Mouse (Mus musculus): ENCODE measurements around the gene Tmem87b. TPM values are rescaled to one million over a fixed set of nuclear protein-coding genes. Genes with fewer than 3 reads are reported as not detected.

The Tmem87b gene
- 43.0 TPM for polyA plus RNA-seq (2017; shearing (Covaris generic))

GRCm38 (mm10) chr2:128817786-128818681, at the start of gene Tmem87b:
Tmem87b (plus strand) TSS chr2:128818118.

GRCm38 (mm10) chr2:128862636-128863035, 44.7 kb downstream of the Tmem87b start, which contains the start of gene Fbln7:
Fbln7 (plus strand) TSS chr2:128862981.

Other genes with a start within 250 kb of the Tmem87b start
- not detected for gene Spdye4c, start 226.9 kb upstream of the Tmem87b start, polyA plus RNA-seq (2017; shearing (Covaris generic))
- gene Anapc1, start 130.7 kb upstream of the Tmem87b start, polyA plus RNA-seq (2017; shearing (Covaris generic)) = 89.7 TPM
- 0.16 TPM for gene Mertk, start 119.2 kb upstream of the Tmem87b start, polyA plus RNA-seq (2017; shearing (Covaris generic))
- gene Fbln7, start 44.9 kb downstream of the Tmem87b start, polyA plus RNA-seq (2017; shearing (Covaris generic)) = not detected
- gene Zc3h8, start 126.0 kb downstream of the Tmem87b start, polyA plus RNA-seq (2017; shearing (Covaris generic)) = 13.0 TPM
- 5.4 TPM for gene Zc3h6, start 149.3 kb downstream of the Tmem87b start, polyA plus RNA-seq (2017; shearing (Covaris generic))
- 7.7 TPM for gene Gm10762, start 149.6 kb downstream of the Tmem87b start, polyA plus RNA-seq (2017; shearing (Covaris generic))
- 0.07 TPM for gene Vinac1, start 230.1 kb downstream of the Tmem87b start, polyA plus RNA-seq (2017; shearing (Covaris generic))
- 5.9 TPM for gene Ttl, start 247.8 kb downstream of the Tmem87b start, polyA plus RNA-seq (2017; shearing (Covaris generic))